Mouse (Mus musculus) E14TG2a.4 (cell line): ENCODE data around the gene Tmem50b.

Experiments used
- H3K27me3 ChIP-seq: 2 replicates; pipeline ENCODE4 v1.6.1; 2014; ENCODE audit warnings: low read length, control low read depth; ENCODE audit not compliant: insufficient read depth
- H3K36me3 ChIP-seq: 2 replicates; pipeline ENCODE4 v1.6.1; 2014; ENCODE audit warnings: low read length, control low read depth; ENCODE audit not compliant: insufficient read depth
- H3K4me1 ChIP-seq: replicated peaks from 2 replicates; pipeline ENCODE4 v1.6.1; 2014; ENCODE audit warnings: low read depth, low read length, control low read depth
- H3K4me3 ChIP-seq: replicated peaks from 2 replicates; pipeline ENCODE4 v1.5.1; 2014; ENCODE audit warnings: mild to moderate bottlenecking, low read length
- H3K9me3 ChIP-seq: 2 replicates; pipeline ENCODE4 v1.6.1; 2014; ENCODE audit warnings: low read length, control low read depth
- CTCF ChIP-seq: conservative IDR thresholded peaks from 2 replicates; pipeline ENCODE4 v1.5.1; 2014; ENCODE audit warnings: low read length
- NANOG ChIP-seq: IDR thresholded peaks from 2 replicates; pipeline ENCODE4 v1.6.1; 2014; ENCODE audit warnings: borderline replicate concordance, low read length, mixed read lengths
- POU5F1 ChIP-seq: IDR thresholded peaks from 2 replicates; pipeline ENCODE4 v1.6.1; 2014; ENCODE audit warnings: low read length, borderline replicate concordance

Tmem50b gene

GRCm38 (mm10) chr16:91547974-91548373 lies 49.6 kb downstream of the Tmem50b start:
- H3K4me1 ChIP-seq = peaks cover 65% of the 10 kb centered on the region
- no peak for TF ChIP-seq NANOG
- TF ChIP-seq POU5F1 = no peak
- TF ChIP-seq CTCF = no peak
- no peaks in the 10 kb centered on the region for H3K9me3 ChIP-seq

GRCm38 (mm10) chr16:91546836-91547741 lies 50.5 kb downstream of the Tmem50b start, which contains the start of gene Ifngr2:
Gene Ifngr2, plus strand, starts transcription at chr16:91547072.
- TF ChIP-seq NANOG (no peak), POU5F1 (no peak)
- Histone ChIP-seq H3K4me1 (peaks cover 65% of the 10 kb centered on the region), H3K36me3 (no peaks in the 10 kb centered on the region), H3K27me3 (peaks cover 36% of the 10 kb centered on the region), H3K9me3 (no peaks in the 10 kb centered on the region), H3K4me3 (peak within 1 kb of the TSS; percentile 87)

More at GRCm38 (mm10) chr16:91547974-91548373, 49.6 kb downstream of the Tmem50b start:
- peaks cover 35% of the 10 kb centered on the region for H3K27me3 ChIP-seq
- no peaks in the 10 kb centered on the region for H3K36me3 ChIP-seq
- 0 out of 2 replicates have a peak overlapping the region, but pooled peaks have one; percentile 87 for H3K4me3 ChIP-seq

- Histone ChIP-seq H3K9me3 (no peaks in the 10 kb centered on the region), H3K4me3 (peak overlapping the region; percentile 87; the same call in 1 of the 2 replicates), H3K4me1 (peaks cover 65% of the 10 kb centered on the region), H3K36me3 (no peaks in the 10 kb centered on the region), H3K27me3 (peaks cover 36% of the 10 kb centered on the region)
- TF ChIP-seq CTCF (no peak), NANOG (no peak), POU5F1 (no peak)
Measured at GRCm38 (mm10) chr16:91546391-91546835, 51.2 kb downstream of the Tmem50b start.

- Histone ChIP-seq H3K9me3 (no peaks in the 10 kb centered on the region), H3K27me3 (peaks cover 32% of the 10 kb centered on the region), H3K36me3 (no peaks in the 10 kb centered on the region), H3K4me1 (peaks cover 61% of the 10 kb centered on the region), H3K4me3 (no peak overlapping the region)
- TF ChIP-seq POU5F1 (no peak), CTCF (no peak), NANOG (no peak)
Measured at GRCm38 (mm10) chr16:91545597-91546281, 51.9 kb downstream of the Tmem50b start.

GRCm38 (mm10) chr16:91543619-91544018 lies 54.0 kb downstream of the Tmem50b start:
- H3K4me3 ChIP-seq = no peak overlapping the region
- H3K9me3 ChIP-seq = no peaks in the 10 kb centered on the region
- H3K4me1 ChIP-seq = peaks cover 51% of the 10 kb centered on the region
- H3K36me3 ChIP-seq = no peaks in the 10 kb centered on the region
- TF ChIP-seq NANOG (no peak), POU5F1 (no peak), CTCF (no peak)
- H3K27me3 ChIP-seq = peaks cover 35% of the 10 kb centered on the region

- Histone ChIP-seq H3K9me3 (no peaks in the 10 kb centered on the region), H3K4me3 (0 out of 2 replicates have a peak overlapping the region, but pooled peaks have one; percentile 10), H3K27me3 (peaks cover 24% of the 10 kb centered on the region), H3K4me1 (peaks cover 38% of the 10 kb centered on the region), H3K36me3 (no peaks in the 10 kb centered on the region)
- TF ChIP-seq POU5F1 = no peak
- TF ChIP-seq NANOG = no peak
- no peak for TF ChIP-seq CTCF
Measured at GRCm38 (mm10) chr16:91541573-91542081, 56.0 kb downstream of the Tmem50b start.

- Histone ChIP-seq H3K36me3 (no peaks in the 10 kb centered on the region), H3K9me3 (no peaks in the 10 kb centered on the region), H3K27me3 (peaks cover 29% of the 10 kb centered on the region), H3K4me3 (no peak overlapping the region), H3K4me1 (peaks cover 31% of the 10 kb centered on the region)
- TF ChIP-seq POU5F1 (no peak), NANOG (no peak)
Measured at GRCm38 (mm10) chr16:91538513-91538912, 59.1 kb downstream of the Tmem50b start.

GRCm38 (mm10) chr16:91538051-91538450 lies 59.5 kb downstream of the Tmem50b start:
- Histone ChIP-seq H3K27me3 (peaks cover 33% of the 10 kb centered on the region), H3K9me3 (no peaks in the 10 kb centered on the region), H3K36me3 (no peaks in the 10 kb centered on the region), H3K4me3 (no peak overlapping the region), H3K4me1 (peaks cover 34% of the 10 kb centered on the region)
- TF ChIP-seq CTCF = no peak
- no peak for TF ChIP-seq NANOG
- no peak for TF ChIP-seq POU5F1
